Mouse (Mus musculus) intestine, embryonic 14.5 days (tissue): ENCODE measurements around the gene Astn1. TPM values are rescaled to one million over a fixed set of nuclear protein-coding genes. Genes with fewer than 3 reads are reported as not detected.

ENCODE experiments used
- ATAC-seq: fragments of 200-750 bp; cut with Nextera tagmentation; replicated peaks from 2 replicates; pipeline ENCODE4 v1.8.0; 2017; ENCODE audit warnings: low read depth, moderate number of reproducible peaks, moderate TSS enrichment, moderate library complexity; ENCODE audit not compliant: low FRiP score, low TSS enrichment
- DNase-seq: peaks from one replicate; pipeline ENCODE4 v3.0.0-alpha.2; 2018; ENCODE audit warnings: low spot score
- H3K27ac ChIP-seq: fragments of 300-500 bp; sonication (generic); 2 replicates; pipeline ENCODE4 v1.5.1; 2014; ENCODE audit warnings: low read depth, mild to moderate bottlenecking, control low read depth
- H3K27me3 ChIP-seq: fragments of 300-500 bp; sonication (generic); replicated peaks from 2 replicates; pipeline ENCODE4 v1.6.1; 2014; ENCODE audit warnings: low read length, control low read depth; ENCODE audit not compliant: control insufficient read depth, insufficient read depth
- H3K36me3 ChIP-seq: fragments of 300-500 bp; sonication (generic); 2 replicates; pipeline ENCODE4 v1.6.1; 2014; ENCODE audit warnings: low read length, control low read depth; ENCODE audit not compliant: control insufficient read depth, insufficient read depth
- H3K4me1 ChIP-seq: fragments of 300-500 bp; sonication (generic); replicated peaks from 2 replicates; pipeline ENCODE4 v1.6.1; 2014; ENCODE audit warnings: low read length, control low read depth, mixed read lengths; ENCODE audit not compliant: control insufficient read depth, insufficient read depth
- H3K4me2 ChIP-seq: fragments of 300-500 bp; sonication (generic); 2 replicates; pipeline ENCODE4 v1.6.1; 2014; ENCODE audit warnings: low read length
- H3K4me3 ChIP-seq: fragments of 300-500 bp; sonication (generic); 2 replicates; pipeline ENCODE4 v1.5.1; 2014; ENCODE audit warnings: low read depth, low read length, control low read depth, mixed read lengths
- H3K9ac ChIP-seq: fragments of 300-500 bp; sonication (generic); 2 replicates; pipeline ENCODE4 v1.6.1; 2014; ENCODE audit warnings: mild to moderate bottlenecking, low read length
- H3K9me3 ChIP-seq: fragments of 300-500 bp; sonication (generic); 2 replicates; pipeline ENCODE4 v1.6.1; 2016; ENCODE audit warnings: low read length, control low read depth; ENCODE audit not compliant: control insufficient read depth
- WGBS: fragments of 180-500 bp; shearing (Covaris S2); extraction: QIAGEN DNeasy Blood & Tissue Kit; methylation state at CpG from one replicate; pipeline ENCODE4 v1.1.7; 2014; 5-methylcytosine and 5-hydroxymethylcytosine counted together
- polyA plus RNA-seq: library from polyadenylated mRNA; unstranded; fragments of >200 nt; fragmentation: Nextera tagmentation; extraction: Ambion mirVana; gene quantifications from 2 replicates; pipeline ENCODE4 v1.2.1, GENCODE M21; 2014

Astn1 gene
- polyA plus RNA-seq, 1 experiment from 2014 or later = 2.2 TPM

- Histone ChIP-seq H3K27ac (no peak overlapping the region), H3K36me3 (no peaks in the 10 kb centered on the region), H3K27me3 (no peaks in the 10 kb centered on the region), H3K4me3 (no peak overlapping the region), H3K9ac (no peak overlapping the region), H3K4me2 (no peak overlapping the region), H3K4me1 (no peaks in the 10 kb centered on the region), H3K9me3 (no peaks in the 10 kb centered on the region)
- DNase-seq (no peak), ATAC-seq (no peak)
- WGBS = 79% methylated on average over 3 of the region's 3 CpGs
These were observed 131.2 kb downstream of the Astn1 start for GRCm38 (mm10) chr1:158493289-158493688.

GRCm38 (mm10) chr1:158500140-158500539 is 138.1 kb downstream of the Astn1 start:
- Histone ChIP-seq H3K4me1 (no peaks in the 10 kb centered on the region), H3K27me3 (no peaks in the 10 kb centered on the region), H3K36me3 (no peaks in the 10 kb centered on the region), H3K4me3 (no peak overlapping the region), H3K4me2 (no peak overlapping the region), H3K9ac (no peak overlapping the region), H3K27ac (no peak overlapping the region), H3K9me3 (no peaks in the 10 kb centered on the region)
- no peak for ATAC-seq
- DNase-seq = no peak
- 66% methylated on average over 4 of the region's 4 CpGs for WGBS

GRCm38 (mm10) chr1:158501019-158501418 is 138.9 kb downstream of the Astn1 start:
- Histone ChIP-seq H3K27ac (no peak overlapping the region), H3K4me3 (no peak overlapping the region), H3K36me3 (no peaks in the 10 kb centered on the region), H3K4me2 (no peak overlapping the region), H3K27me3 (no peaks in the 10 kb centered on the region), H3K9ac (no peak overlapping the region), H3K9me3 (no peaks in the 10 kb centered on the region), H3K4me1 (no peaks in the 10 kb centered on the region)
- 52% methylated on average over 4 of the region's 4 CpGs for WGBS
- no peak for DNase-seq
- ATAC-seq = no peak

- DNase-seq (no peak), ATAC-seq (no peak)
- no peak overlapping the region for H3K4me2 ChIP-seq
- no peaks in the 10 kb centered on the region for H3K4me1 ChIP-seq
- 48% methylated on average over 3 of the region's 3 CpGs for WGBS
- H3K9ac ChIP-seq = no peak overlapping the region
- no peak overlapping the region for H3K4me3 ChIP-seq
- no peaks in the 10 kb centered on the region for H3K9me3 ChIP-seq
- no peaks in the 10 kb centered on the region for H3K27me3 ChIP-seq
- H3K36me3 ChIP-seq = no peaks in the 10 kb centered on the region
- H3K27ac ChIP-seq = no peak overlapping the region
These were observed 145.5 kb downstream of the Astn1 start for GRCm38 (mm10) chr1:158507610-158508009.

GRCm38 (mm10) chr1:158509112-158509855 is 147.2 kb downstream of the Astn1 start:
- H3K4me1 ChIP-seq = no peaks in the 10 kb centered on the region
- H3K9ac ChIP-seq = no peak overlapping the region
- H3K4me3 ChIP-seq = no peak overlapping the region
- ATAC-seq = no peak
- no peaks in the 10 kb centered on the region for H3K9me3 ChIP-seq
- no peak overlapping the region for H3K4me2 ChIP-seq
- 75% methylated on average over 4 of the region's 4 CpGs for WGBS
- no peak overlapping the region for H3K27ac ChIP-seq
- no peaks in the 10 kb centered on the region for H3K27me3 ChIP-seq
- no peak for DNase-seq
- no peaks in the 10 kb centered on the region for H3K36me3 ChIP-seq

- Histone ChIP-seq H3K9ac (no peak overlapping the region), H3K27me3 (no peaks in the 10 kb centered on the region), H3K27ac (no peak overlapping the region), H3K36me3 (no peaks in the 10 kb centered on the region), H3K9me3 (no peaks in the 10 kb centered on the region), H3K4me3 (no peak overlapping the region), H3K4me1 (no peaks in the 10 kb centered on the region), H3K4me2 (no peak overlapping the region)
- WGBS = 92% methylated on average over 15 of the region's 15 CpGs
- ATAC-seq (no peak), DNase-seq (no peak)
These were observed 148.6 kb downstream of the Astn1 start for GRCm38 (mm10) chr1:158510478-158511207.

- no peak overlapping the region for H3K9ac ChIP-seq
- H3K9me3 ChIP-seq = no peaks in the 10 kb centered on the region
- H3K36me3 ChIP-seq = no peaks in the 10 kb centered on the region
- H3K4me2 ChIP-seq = no peak overlapping the region
- no peak for DNase-seq
- no peaks in the 10 kb centered on the region for H3K27me3 ChIP-seq
- ATAC-seq = no peak
- no peaks in the 10 kb centered on the region for H3K4me1 ChIP-seq
- H3K4me3 ChIP-seq = no peak overlapping the region
- no peak overlapping the region for H3K27ac ChIP-seq
These were observed 150.0 kb downstream of the Astn1 start for GRCm38 (mm10) chr1:158512089-158512488.

GRCm38 (mm10) chr1:158512636-158513035 is 150.6 kb downstream of the Astn1 start:
- Histone ChIP-seq H3K9me3 (no peaks in the 10 kb centered on the region), H3K36me3 (no peaks in the 10 kb centered on the region), H3K9ac (no peak overlapping the region), H3K27ac (no peak overlapping the region), H3K4me1 (no peaks in the 10 kb centered on the region), H3K27me3 (no peaks in the 10 kb centered on the region), H3K4me2 (no peak overlapping the region), H3K4me3 (no peak overlapping the region)
- DNase-seq (no peak), ATAC-seq (no peak)
- WGBS = 79% methylated on average over 6 of the region's 6 CpGs

- no peak overlapping the region for H3K27ac ChIP-seq
- no peaks in the 10 kb centered on the region for H3K4me1 ChIP-seq
- no peaks in the 10 kb centered on the region for H3K27me3 ChIP-seq
- H3K4me3 ChIP-seq = no peak overlapping the region
- H3K9me3 ChIP-seq = no peaks in the 10 kb centered on the region
- DNase-seq (no peak), ATAC-seq (no peak)
- no peak overlapping the region for H3K9ac ChIP-seq
- no peak overlapping the region for H3K4me2 ChIP-seq
- no peaks in the 10 kb centered on the region for H3K36me3 ChIP-seq
- WGBS = 85% methylated on average over 13 of the region's 13 CpGs
These were observed 151.5 kb downstream of the Astn1 start for GRCm38 (mm10) chr1:158513572-158513971.
